Mouse (Mus musculus) thymus, adult 2 months (tissue): ENCODE measurements at regions not wholly inside any gene's neighbourhood (a gene's known extent, or its start where the extent isn't known, plus 50 kb on each side); places are given as distances from the start of the nearest gene placed in this dataset.

Experiments used
- CTCF ChIP-seq: fragments of 200-500 bp; IDR thresholded peaks from 2 replicates; pipeline ENCODE4 v1.5.1; 2012; ENCODE audit warnings: mild to moderate bottlenecking, control low read depth, low read length, moderate library complexity, borderline replicate concordance; ENCODE audit not compliant: control insufficient read depth, poor library complexity, insufficient read depth; ENCODE audit errors: extremely low read depth
- POLR2A ChIP-seq: fragments of 200-500 bp; IDR thresholded peaks from 2 replicates; pipeline ENCODE4 v1.6.1; 2012; ENCODE audit warnings: mild to moderate bottlenecking, low read length, control low read depth, moderate library complexity; ENCODE audit not compliant: control insufficient read depth, poor library complexity, insufficient read depth; ENCODE audit errors: extremely low read depth

DNA sequence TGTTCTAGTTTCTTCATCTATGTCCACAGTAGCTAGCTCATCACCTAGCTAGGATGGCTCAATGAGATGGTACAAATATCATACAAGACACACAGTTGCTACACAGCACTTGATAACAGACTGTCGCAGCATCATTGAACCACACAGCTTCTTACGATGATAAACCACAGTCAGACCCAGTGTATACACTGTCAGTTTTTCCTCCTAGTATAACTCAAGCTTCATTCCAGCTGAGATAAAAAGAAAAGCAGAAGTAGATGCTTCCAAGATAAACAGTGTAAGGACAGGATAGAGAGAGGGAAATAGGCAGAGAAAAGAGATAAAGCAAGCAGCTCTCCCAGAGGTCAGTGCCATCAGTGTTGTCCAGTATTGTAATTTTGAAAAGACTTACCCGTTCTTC lies 92.1 kb upstream of the Cdkn3 start:
- TF ChIP-seq CTCF, result no peak
- TF ChIP-seq POLR2A, result no peak
